Mouse (Mus musculus): ENCODE measurements at regions not wholly inside any gene's neighbourhood (a gene's known extent, or its start where the extent isn't known, plus 50 kb on each side); places are given as distances from the start of the nearest gene placed in this dataset.

DNA sequence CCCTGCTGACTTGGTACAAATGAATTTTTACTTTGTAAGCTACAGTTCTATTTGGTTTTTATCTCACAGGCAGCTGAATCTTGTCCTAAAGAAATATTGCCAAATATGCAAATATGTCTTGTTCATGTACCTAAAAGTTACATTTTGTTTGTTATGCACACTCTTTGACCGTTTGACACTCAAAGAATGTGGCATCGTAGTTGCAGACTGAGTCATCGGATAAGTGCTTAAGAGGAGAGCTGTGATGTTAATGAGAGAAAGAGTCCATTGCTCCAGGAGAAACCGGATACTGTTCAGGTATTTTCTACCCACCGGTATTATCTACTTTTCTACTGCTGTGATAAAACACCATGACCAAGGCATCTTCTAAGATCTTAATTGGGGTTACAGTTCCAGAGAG, 50.3 kb upstream of the Rasl11b start:
- ATAC-seq (ENCODE audit: insufficient number of reproducible peaks, low FRiP score, low TSS enrichment, low read depth) = no peak
- Histone ChIP-seq H3K27ac (replicated peaks; ENCODE audit: low read depth, low read length) (no peak overlapping the region), H3K9ac (ENCODE audit: low read length) (no peak overlapping the region), H3K4me1 (ENCODE audit: control insufficient read depth, insufficient read depth, low read length) (no peaks in the 10 kb centered on the region), H3K4me3 (ENCODE audit: low read depth, low read length) (no peak overlapping the region), H3K9me3 (ENCODE audit: control insufficient read depth, low read length) (no peaks in the 10 kb centered on the region), H3K4me2 (ENCODE audit: low read depth, severe bottlenecking) (no peak overlapping the region), H3K36me3 (ENCODE audit: control insufficient read depth, insufficient read depth, low read length) (no peaks in the 10 kb centered on the region), H3K27me3 (ENCODE audit: control insufficient read depth, insufficient read depth, low read length) (no peaks in the 10 kb centered on the region)
- WGBS = 88% methylated on average over 5 of the region's 5 CpGs
- DNase-seq (ENCODE audit: low spot score) = no peak
